Mouse (Mus musculus): ENCODE data around the gene Sorcs2.

Sorcs2 gene

GRCm38 (mm10) chr5:36326057-36327010 is 71.6 kb downstream of the Sorcs2 start:
- in situ Hi-C loops (cut with MboI; ENCODE audit: low pct_unique_long_range_greater_than_20kb in 1 of 2, low sequenced_read_pairs in 2 of 2, unreplicated experiment in 1 of 2) = no loop called here

DNA sequence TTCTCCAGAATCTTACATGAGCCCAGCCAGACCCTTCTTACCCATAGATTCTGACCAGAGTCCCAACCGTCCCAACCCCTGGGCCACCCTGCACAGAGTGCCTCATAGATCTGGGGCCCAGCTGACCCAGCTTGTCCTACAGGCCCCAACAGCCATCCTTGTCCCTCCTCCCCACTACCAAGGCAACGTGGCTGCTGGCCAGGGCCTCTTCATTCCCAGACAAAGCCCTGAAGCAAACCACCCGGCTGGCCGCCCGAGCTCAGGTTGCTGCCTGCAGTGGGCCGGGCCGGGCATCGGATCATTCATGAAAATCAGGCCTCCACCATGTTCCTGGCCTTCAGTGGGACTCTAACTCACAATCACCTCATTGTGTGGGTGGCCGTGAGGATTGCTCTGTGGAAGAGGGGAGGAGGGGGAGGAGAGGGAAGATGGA is 73.8 kb downstream of the Sorcs2 start:
- in situ Hi-C loops (cut with MboI; ENCODE audit: low pct_unique_long_range_greater_than_20kb in 1 of 2, low sequenced_read_pairs in 2 of 2, unreplicated experiment in 1 of 2) = loop anchor here in 1 of 2 experiments (5.0 kb wide), 1 partner anchor 73 kb away; the partner anchor contains the start of gene Sorcs2

DNA sequence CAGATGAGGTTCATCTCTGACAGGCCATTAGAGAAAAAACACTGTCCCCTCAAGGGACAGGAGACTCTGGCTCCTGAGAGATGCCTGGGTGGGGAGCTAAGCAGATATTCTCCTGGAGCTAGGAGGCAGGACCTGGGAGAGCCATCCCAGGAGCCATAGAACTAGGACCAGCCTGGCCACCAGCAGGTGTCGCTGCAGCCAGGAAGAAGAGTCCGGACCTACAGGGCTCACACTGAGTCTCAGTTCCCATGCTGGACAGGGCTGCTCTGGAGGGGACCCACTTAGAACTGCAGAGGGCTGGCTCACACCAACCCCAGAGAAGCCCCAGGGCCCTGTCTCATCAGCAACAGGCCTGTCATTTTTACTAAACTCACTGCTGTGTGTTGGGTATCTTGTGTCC is 74.4 kb downstream of the Sorcs2 start:
- in situ Hi-C loops (cut with MboI; ENCODE audit: low pct_unique_long_range_greater_than_20kb in 1 of 2, low sequenced_read_pairs in 2 of 2, unreplicated experiment in 1 of 2) = loop anchor here in 1 of 2 experiments (5.0 kb wide), 1 partner anchor 74 kb away; the partner anchor contains the start of gene Sorcs2

GRCm38 (mm10) chr5:36321581-36321980 is 76.4 kb downstream of the Sorcs2 start:
- in situ Hi-C loops (cut with MboI; ENCODE audit: low pct_unique_long_range_greater_than_20kb in 1 of 2, low sequenced_read_pairs in 2 of 2, unreplicated experiment in 1 of 2) = loop anchor here in 1 of 2 experiments (5.0 kb wide), 1 partner anchor 76 kb away; the partner anchor contains the start of gene Sorcs2

DNA sequence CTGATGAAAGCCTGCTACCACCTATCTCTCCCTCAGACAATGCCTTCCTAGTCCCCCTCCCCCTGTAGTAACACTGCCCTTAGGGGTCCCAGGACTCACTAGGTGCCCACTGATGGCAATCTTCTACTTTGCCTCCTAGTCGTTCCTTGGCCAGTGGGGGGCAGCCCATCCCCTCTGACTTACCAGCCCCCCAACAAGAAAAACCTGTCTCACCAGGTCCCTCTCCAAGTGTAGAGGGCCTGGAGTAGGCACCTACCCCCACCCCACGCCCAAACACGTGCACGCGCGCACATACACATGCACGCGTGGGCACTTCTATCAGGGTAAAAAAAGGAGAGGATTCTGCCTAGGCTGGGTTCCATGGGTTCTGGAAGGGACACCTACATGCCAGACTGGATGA is 77.3 kb downstream of the Sorcs2 start:
- in situ Hi-C loops (cut with MboI; ENCODE audit: low pct_unique_long_range_greater_than_20kb in 1 of 2, low sequenced_read_pairs in 2 of 2, unreplicated experiment in 1 of 2) = loop anchor here in 1 of 2 experiments (5.0 kb wide), 1 partner anchor 77 kb away; the partner anchor contains the start of gene Sorcs2

GRCm38 (mm10) chr5:36317641-36318368 is 80.1 kb downstream of the Sorcs2 start:
- in situ Hi-C loops (cut with MboI; ENCODE audit: low pct_unique_long_range_greater_than_20kb in 1 of 2, low sequenced_read_pairs in 2 of 2, unreplicated experiment in 1 of 2) = no loop called here

- in situ Hi-C loops (cut with MboI; ENCODE audit: low pct_unique_long_range_greater_than_20kb in 1 of 2, low sequenced_read_pairs in 2 of 2, unreplicated experiment in 1 of 2) = no loop called here
Observed at GRCm38 (mm10) chr5:36315106-36315505, 82.8 kb downstream of the Sorcs2 start.

DNA sequence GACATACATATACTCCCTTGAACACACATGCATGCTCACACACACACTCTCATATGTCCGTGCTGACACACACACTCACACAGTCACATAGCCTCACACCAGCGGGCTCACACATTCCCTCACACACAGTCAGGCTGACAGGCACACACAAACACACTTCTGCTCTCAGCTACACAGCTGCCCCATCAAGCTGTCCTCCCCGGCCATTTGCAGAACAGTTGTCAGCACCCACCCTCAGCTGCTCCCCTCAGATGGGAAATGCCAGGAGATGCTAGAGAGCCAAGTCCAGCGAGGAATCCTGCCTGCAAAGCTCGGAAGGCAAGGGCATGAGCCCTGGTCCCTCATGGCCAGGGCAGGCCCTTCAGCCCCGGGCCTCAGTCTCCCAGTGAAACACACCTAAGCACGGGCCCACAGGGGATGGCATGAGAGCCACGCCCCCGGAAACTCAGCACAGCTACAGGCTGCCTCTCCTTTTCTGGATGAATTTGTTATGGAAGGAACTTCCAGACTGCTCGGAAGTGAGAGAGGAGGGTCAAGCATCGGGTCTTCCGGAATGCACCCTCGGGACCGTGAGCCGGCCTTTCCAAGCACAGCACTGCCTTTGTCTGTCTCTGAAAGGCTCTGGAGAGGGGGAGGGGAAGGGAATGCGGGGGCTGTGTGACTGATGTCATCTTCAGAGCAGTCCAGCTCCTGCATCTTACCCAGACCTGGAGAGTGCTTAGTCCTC is 84.4 kb downstream of the Sorcs2 start:
- in situ Hi-C loops (cut with MboI; ENCODE audit: low pct_unique_long_range_greater_than_20kb in 1 of 2, low sequenced_read_pairs in 2 of 2, unreplicated experiment in 1 of 2) = no loop called here

- in situ Hi-C loops (cut with MboI; ENCODE audit: low pct_unique_long_range_greater_than_20kb in 1 of 2, low sequenced_read_pairs in 2 of 2, unreplicated experiment in 1 of 2) = no loop called here
Observed at GRCm38 (mm10) chr5:36312926-36313325, 85.0 kb downstream of the Sorcs2 start.

GRCm38 (mm10) chr5:36304299-36304980 is 93.5 kb downstream of the Sorcs2 start:
- in situ Hi-C loops (cut with MboI; ENCODE audit: low pct_unique_long_range_greater_than_20kb in 1 of 2, low sequenced_read_pairs in 2 of 2, unreplicated experiment in 1 of 2) = no loop called here

GRCm38 (mm10) chr5:36301166-36301565 is 96.8 kb downstream of the Sorcs2 start:
- in situ Hi-C loops (cut with MboI; ENCODE audit: low pct_unique_long_range_greater_than_20kb in 1 of 2, low sequenced_read_pairs in 2 of 2, unreplicated experiment in 1 of 2) = no loop called here

- in situ Hi-C loops (cut with MboI; ENCODE audit: low pct_unique_long_range_greater_than_20kb in 1 of 2, low sequenced_read_pairs in 2 of 2, unreplicated experiment in 1 of 2) = no loop called here
Observed at GRCm38 (mm10) chr5:36298049-36298448, 99.9 kb downstream of the Sorcs2 start.

- in situ Hi-C loops (cut with MboI; ENCODE audit: low pct_unique_long_range_greater_than_20kb in 1 of 2, low sequenced_read_pairs in 2 of 2, unreplicated experiment in 1 of 2) = no loop called here
Observed at GRCm38 (mm10) chr5:36297246-36297645, 100.7 kb downstream of the Sorcs2 start.

GRCm38 (mm10) chr5:36293109-36293900 is 104.6 kb downstream of the Sorcs2 start:
- in situ Hi-C loops (cut with MboI; ENCODE audit: low pct_unique_long_range_greater_than_20kb in 1 of 2, low sequenced_read_pairs in 2 of 2, unreplicated experiment in 1 of 2) = no loop called here

- in situ Hi-C loops (cut with MboI; ENCODE audit: low pct_unique_long_range_greater_than_20kb in 1 of 2, low sequenced_read_pairs in 2 of 2, unreplicated experiment in 1 of 2) = no loop called here
Observed at GRCm38 (mm10) chr5:36292321-36292720, 105.6 kb downstream of the Sorcs2 start.

- in situ Hi-C loops (cut with MboI; ENCODE audit: low pct_unique_long_range_greater_than_20kb in 1 of 2, low sequenced_read_pairs in 2 of 2, unreplicated experiment in 1 of 2) = no loop called here
Observed at GRCm38 (mm10) chr5:36291191-36291590, 106.7 kb downstream of the Sorcs2 start.

- in situ Hi-C loops (cut with MboI; ENCODE audit: low pct_unique_long_range_greater_than_20kb in 1 of 2, low sequenced_read_pairs in 2 of 2, unreplicated experiment in 1 of 2) = no loop called here
Observed at GRCm38 (mm10) chr5:36285405-36285804, 112.5 kb downstream of the Sorcs2 start.

Data from mouse embryonic stem cell (cell line).